Mouse (Mus musculus) ES-E14 (cell line): ENCODE results near the gene Upk1b. TPM values are rescaled to one million over a fixed set of nuclear protein-coding genes. Genes with fewer than 3 reads are reported as not detected.

Source experiments
- DNase-seq: peaks from one replicate; pipeline ENCODE4 v3.0.0-alpha.2; 2013; ENCODE audit warnings: low read depth, low spot score
- H3K27ac ChIP-seq: 2 replicates; pipeline ENCODE4 v1.5.1; 2012; ENCODE audit warnings: low read depth, mild to moderate bottlenecking, low read length, moderate library complexity, mixed read lengths; ENCODE audit not compliant: poor library complexity, insufficient read depth, severe bottlenecking
- H3K36me3 ChIP-seq: 2 replicates; pipeline ENCODE4 v1.6.1; 2012; ENCODE audit warnings: mild to moderate bottlenecking, low read length, moderate library complexity, mixed read lengths; ENCODE audit not compliant: control insufficient read depth, poor library complexity, insufficient read depth, severe bottlenecking
- H3K4me1 ChIP-seq, 2 experiments: fragments of 150-350 bp in 1 of 2; sonication (generic) in 1 of 2; 2 replicates each; pipeline ENCODE4 v1.6.1; 2012; ENCODE audit warnings: low read length in 2 of 2, mild to moderate bottlenecking in 1 of 2, mixed read lengths in 1 of 2; ENCODE audit not compliant: control insufficient read depth in 2 of 2, insufficient read depth in 2 of 2, poor library complexity in 1 of 2
- H3K4me3 ChIP-seq, 2 experiments: fragments of 150-350 bp in 1 of 2; sonication (generic) in 1 of 2; 2 replicates each; pipeline ENCODE4 v1.5.1; 2012; ENCODE audit warnings: low read length in 2 of 2, low read depth in 1 of 2, mild to moderate bottlenecking in 1 of 2, mixed read lengths in 1 of 2; ENCODE audit not compliant: insufficient read depth in 1 of 2, poor library complexity in 1 of 2, severe bottlenecking in 1 of 2
- H3K9ac ChIP-seq: 2 replicates; pipeline ENCODE4 v1.6.1; 2012; ENCODE audit warnings: low read depth, mild to moderate bottlenecking, low read length, mixed read lengths; ENCODE audit not compliant: poor library complexity, insufficient read depth, severe bottlenecking
- H3K9me3 ChIP-seq: fragments of 150-350 bp; sonication (generic); 2 replicates; pipeline ENCODE4 v1.6.1; 2012; ENCODE audit warnings: low read depth, mild to moderate bottlenecking, low read length; ENCODE audit not compliant: control insufficient read depth, insufficient read depth
- CHD2 ChIP-seq: IDR thresholded peaks from 2 replicates; pipeline ENCODE4 v1.6.1; 2014; ENCODE audit warnings: mild to moderate bottlenecking, low read depth, low read length, inconsistent platforms
- HCFC1 ChIP-seq: IDR thresholded peaks from 2 replicates; pipeline ENCODE4 v1.6.1; 2012; ENCODE audit warnings: low read length, inconsistent platforms, borderline replicate concordance; ENCODE audit not compliant: insufficient read depth
- MAFK ChIP-seq: IDR thresholded peaks from 2 replicates; pipeline ENCODE4 v1.6.1; 2014; ENCODE audit warnings: mild to moderate bottlenecking, low read depth, low read length, inconsistent platforms; ENCODE audit not compliant: insufficient read depth
- ZC3H11A ChIP-seq: IDR thresholded peaks from 2 replicates; pipeline ENCODE4 v1.6.1; 2012; ENCODE audit warnings: low read depth, mild to moderate bottlenecking, inconsistent platforms, low read length, borderline replicate concordance
- ZNF384 ChIP-seq: IDR thresholded peaks from 2 replicates; pipeline ENCODE4 v1.6.1; 2012; ENCODE audit warnings: low read depth, low read length, inconsistent platforms
- in situ Hi-C, 2 experiments: fragments of 600-800 bp; cut with MboI; formaldehyde crosslinking; loops; one replicate each; pipeline ENCODE4 v1.15.1; 2025; ENCODE audit warnings: low sequenced_read_pairs in 2 of 2, inconsistent platforms in 1 of 2; ENCODE audit not compliant: unreplicated experiment in 2 of 2
- total RNA-seq: library from RNA; depleted of rRNA; stranded (reverse); fragments of 300-350 nt; gene quantifications from 2 replicates; pipeline ENCODE4 v1.2.3, GENCODE M21; 2012

The Upk1b gene
- total RNA-seq, 1 experiment: 0.85 TPM

GRCm38 (mm10) chr16:38742113-38742658, 57.9 kb downstream of the Upk1b start, which contains the start of gene B4galt4:
TSS of gene B4galt4 (plus strand) at chr16:38742264.
- in situ Hi-C loops: no loop called here
- DNase-seq: peak; percentile 47

GRCm38 (mm10) chr16:38741204-38741903, 58.8 kb downstream of the Upk1b start:
- no peaks in the 10 kb centered on the region for H3K36me3 ChIP-seq
- peaks cover 0 to 3% of the 10 kb centered on the region in 2 experiments; a peak in 1 of 4 replicates for H3K4me1 ChIP-seq
- peak overlapping the region in 1 of 2 experiments; percentile 76; a peak in 1 of 4 replicates for H3K4me3 ChIP-seq
- in situ Hi-C loops: no loop called here
- no peak overlapping the region for H3K27ac ChIP-seq
- no peak for DNase-seq
- H3K9ac ChIP-seq: no peak overlapping the region
- TF ChIP-seq ZNF384 (no peak), ZC3H11A (no peak), HCFC1 (no peak)
- H3K9me3 ChIP-seq: no peaks in the 10 kb centered on the region

More at GRCm38 (mm10) chr16:38742113-38742658, 57.9 kb downstream of the Upk1b start, which contains the start of gene B4galt4:
- TF ChIP-seq HCFC1 (0 out of 2 replicates have a peak, but pooled peaks have one; percentile 31), ZC3H11A (no peak)
- Histone ChIP-seq H3K27ac (no peak within 1 kb of the TSS), H3K4me1 (peaks cover 0 to 3% of the 10 kb centered on the region in 2 experiments; a peak in 1 of 4 replicates), H3K36me3 (no peaks in the 10 kb centered on the region), H3K9me3 (no peaks in the 10 kb centered on the region), H3K9ac (peak within 1 kb of the TSS; percentile 76), H3K4me3 (peak within 1 kb of the TSS; percentile 76 to 77)

- in situ Hi-C loops: no loop called here
- H3K4me1 ChIP-seq: no peaks in the 10 kb centered on the region
- no peaks in the 10 kb centered on the region for H3K9me3 ChIP-seq
- TF ChIP-seq ZC3H11A (no peak), HCFC1 (no peak), ZNF384 (no peak), CHD2 (no peak), MAFK (no peak)
- no peak for DNase-seq
- no peak overlapping the region for H3K9ac ChIP-seq
- no peaks in the 10 kb centered on the region for H3K36me3 ChIP-seq
- no peak overlapping the region for H3K4me3 ChIP-seq
- H3K27ac ChIP-seq: no peak overlapping the region
These were observed 69.2 kb downstream of the Upk1b start for GRCm38 (mm10) chr16:38730921-38731320.

- in situ Hi-C loops: no loop called here
- H3K4me3 ChIP-seq: no peak overlapping the region
- H3K9ac ChIP-seq: no peak overlapping the region
- H3K36me3 ChIP-seq: no peaks in the 10 kb centered on the region
- peaks cover 0 to 4% of the 10 kb centered on the region in 2 experiments; a peak in 1 of 4 replicates for H3K4me1 ChIP-seq
- no peak for DNase-seq
- TF ChIP-seq ZC3H11A: peak; percentile 55; the same call in 1 of the 2 replicates
- TF ChIP-seq MAFK: no peak
- TF ChIP-seq CHD2: no peak
- H3K27ac ChIP-seq: no peak overlapping the region
- H3K9me3 ChIP-seq: no peaks in the 10 kb centered on the region
These were observed 70.4 kb downstream of the Upk1b start for GRCm38 (mm10) chr16:38729610-38730288.
